Comparison of ENCODE assay signal across 14 mouse cellular contexts in genomic region chr8:10223528-10224194, GRCm38 (mm10).
DNase-seq lines count a peak whose midpoint lies in the region; ATAC-seq and TF ChIP-seq lines count a peak whose summit lies in the region.
"Had no signal": no experiment of that assay in that cellular context is flagged by ENCODE, and none has a peak within 500 bp of the region (broad histone marks: within the 10 kb centered on the region; RNA-seq: fewer than 3 reads in every experiment).

No protein-coding gene starts in this region.

- peaks cover 17% of the 10 kb centered on the region for H3K4me1 ChIP-seq in hindbrain, embryonic 14.5 days (replicated peaks; ENCODE audit: control insufficient read depth, insufficient read depth, low read length)
- H3K4me1 ChIP-seq in midbrain, postnatal 0 days (ENCODE audit: insufficient read depth, low read length): peaks cover 13% of the 10 kb centered on the region

- no peaks in the 10 kb centered on the region for H3K9me3 ChIP-seq in hindbrain, embryonic 14.5 days (ENCODE audit: control insufficient read depth, low read length)
- no peaks in the 10 kb centered on the region for H3K9me3 ChIP-seq in midbrain, postnatal 0 days (ENCODE audit: low read length)

- H3K9ac ChIP-seq in hindbrain, embryonic 14.5 days: no peak overlapping the region; the same call in 1 of the 2 replicates
- H3K9ac ChIP-seq in midbrain, postnatal 0 days (replicated peaks; ENCODE audit: low read length, poor library complexity, severe bottlenecking): no peak overlapping the region

- no peaks in the 10 kb centered on the region for H3K36me3 ChIP-seq in hindbrain, embryonic 14.5 days (replicated peaks; ENCODE audit: control insufficient read depth, insufficient read depth)
- no peaks in the 10 kb centered on the region for H3K36me3 ChIP-seq in midbrain, postnatal 0 days (ENCODE audit: insufficient read depth, low read length)

- H3K4me3 ChIP-seq in hindbrain, embryonic 14.5 days (replicated peaks; ENCODE audit: low read length): no peak overlapping the region
- H3K4me3 ChIP-seq in midbrain, postnatal 0 days (ENCODE audit: low read depth, low read length): no peak overlapping the region
- H3K4me3 ChIP-seq: erythroblast, embryonic 14.5 days had no signal

- peak; percentile 71 for ATAC-seq in frontal cortex, adult (ENCODE audit: low TSS enrichment)
- no peak for ATAC-seq in hindbrain, embryonic 14.5 days (ENCODE audit: low FRiP score)
- ATAC-seq in midbrain, postnatal 0 days (ENCODE audit: low FRiP score): no peak

- WGBS in hindbrain, embryonic 14.5 days: 24% methylated on average over 6 of the region's 6 CpGs
- 24% methylated on average over 6 of the region's 6 CpGs for WGBS in midbrain, postnatal 0 days

- TF ChIP-seq CTCF in brain, embryonic 14.5 days (IDR thresholded peaks at IDR 0.05; ENCODE audit: borderline replicate concordance, extremely low read depth, insufficient read depth, insufficient read length): no peak
- no peak for TF ChIP-seq CTCF in midbrain, postnatal 0 days (IDR thresholded peaks at IDR 0.05)

- no peak for DNase-seq in frontal cortex, postnatal 10 days (ENCODE audit: low spot score in 2 of 2)
- peak; percentile 73 for DNase-seq in brain, embryonic 14.5 days (ENCODE audit: low read depth)
- peak; percentile 33 for DNase-seq in hindbrain, embryonic 14.5 days (ENCODE audit: low spot score)
- peak; percentile 16 for DNase-seq in midbrain, postnatal 0 days (ENCODE audit: low spot score)
- no peak for DNase-seq in cerebellum, adult 9-10 months
- no peak for DNase-seq in layer of hippocampus, adult 9-10 months (ENCODE audit: low spot score)
- no peak for DNase-seq in thymus, adult 18-20 months
- DNase-seq: adrenal gland, postnatal 10 days; cerebellum, adult 18-20 months; spleen, adult 18-20 months; thymus, postnatal 14 days had no signal

- no peaks in the 10 kb centered on the region for H3K27me3 ChIP-seq in hindbrain, embryonic 14.5 days (ENCODE audit: control insufficient read depth, insufficient read depth, low read length)
- H3K27me3 ChIP-seq in midbrain, postnatal 0 days (ENCODE audit: insufficient read depth, low read length): no peaks in the 10 kb centered on the region

- no peak for TF ChIP-seq POLR2A in brain, embryonic 14.5 days (IDR thresholded peaks at IDR 0.05; ENCODE audit: borderline replicate concordance, extremely low read depth, insufficient read depth, insufficient read length, poor library complexity, severe bottlenecking)

- H3K27ac ChIP-seq in hindbrain, embryonic 14.5 days: peak overlapping the region; percentile 74
- H3K27ac ChIP-seq in midbrain, postnatal 0 days (ENCODE audit: low read depth, low read length): peak overlapping the region; percentile 34; the same call in 1 of the 2 replicates
- H3K27ac ChIP-seq: macrophage had no signal

- H3K4me2 ChIP-seq in hindbrain, embryonic 14.5 days (replicated peaks): peak overlapping the region; percentile 18
- no peak overlapping the region for H3K4me2 ChIP-seq in midbrain, postnatal 0 days (ENCODE audit: low read depth, low read length, poor library complexity, severe bottlenecking)

Comparison
In these comparisons a context has a peak if more than half of its experiments do, and no peak if none do; other contexts are left out.
1. DNase-seq: peak in brain, embryonic 14.5 days (single experiment), hindbrain, embryonic 14.5 days (single experiment) and midbrain, postnatal 0 days (single experiment); none in frontal cortex, postnatal 10 days (0 of 2), cerebellum, adult 9-10 months (single experiment), layer of hippocampus, adult 9-10 months (single experiment) and thymus, adult 18-20 months (0 of 2).